Mouse (Mus musculus) mouse embryonic stem cell (cell line): ENCODE measurements around the gene Lactbl1.

Experiments
- in situ Hi-C, 2 experiments: fragments of 300-500 bp; cut with MboI; formaldehyde crosslinking; loops; 1 replicate in 1 of 2; 3 replicates in 1 of 2; pipeline ENCODE4 v1.14.3; 2019 to 2020; ENCODE audit warnings: low sequenced_read_pairs in 2 of 2, low pct_unique_long_range_greater_than_20kb in 1 of 2, mixed read lengths in 1 of 2; ENCODE audit not compliant: unreplicated experiment in 1 of 2

The Lactbl1 gene

GRCm38 (mm10) chr4:136622388-136622787 is at the start of gene Lactbl1:
TSS of gene Lactbl1 (plus strand) at chr4:136622621.
- in situ Hi-C loops: loop anchor here (10.0 to 25.0 kb wide), 2 partner anchors 238 to 385 kb away; partner anchors contain the start of gene Tcea3 (in 1 of the 2)

GRCm38 (mm10) chr4:136581885-136582284 is 40.5 kb upstream of the Lactbl1 start:
- in situ Hi-C loops: no loop called here

GRCm38 (mm10) chr4:136587221-136587827 is 35.1 kb upstream of the Lactbl1 start:
- in situ Hi-C loops: no loop called here

- in situ Hi-C loops: no loop called here
These were observed 34.4 kb upstream of the Lactbl1 start for GRCm38 (mm10) chr4:136588003-136588402.

- in situ Hi-C loops: no loop called here
These were observed 30.3 kb upstream of the Lactbl1 start for GRCm38 (mm10) chr4:136592111-136592510.

- in situ Hi-C loops: no loop called here
These were observed 28.4 kb upstream of the Lactbl1 start for GRCm38 (mm10) chr4:136594006-136594405.

GRCm38 (mm10) chr4:136595221-136595620 is 27.2 kb upstream of the Lactbl1 start:
- in situ Hi-C loops: no loop called here

GRCm38 (mm10) chr4:136598268-136598876 is 24.0 kb upstream of the Lactbl1 start:
- in situ Hi-C loops: no loop called here

- in situ Hi-C loops: loop anchor here in 1 of 2 experiments (25.0 kb wide), 1 partner anchor 363 kb away; the partner anchor contains the start of gene Tcea3
These were observed 22.6 kb upstream of the Lactbl1 start for GRCm38 (mm10) chr4:136599869-136600268.

GRCm38 (mm10) chr4:136600536-136600935 is 21.9 kb upstream of the Lactbl1 start:
- in situ Hi-C loops: loop anchor here in 1 of 2 experiments (25.0 kb wide), 1 partner anchor 363 kb away; the partner anchor contains the start of gene Tcea3

GRCm38 (mm10) chr4:136601476-136601875 is 20.9 kb upstream of the Lactbl1 start:
- in situ Hi-C loops: loop anchor here in 1 of 2 experiments (25.0 kb wide), 1 partner anchor 364 kb away; the partner anchor contains the start of gene Tcea3

- in situ Hi-C loops: loop anchor here in 1 of 2 experiments (25.0 kb wide), 1 partner anchor 365 kb away; the partner anchor contains the start of gene Tcea3
These were observed 20.3 kb upstream of the Lactbl1 start for GRCm38 (mm10) chr4:136602018-136602554.

- in situ Hi-C loops: loop anchor here in 1 of 2 experiments (25.0 kb wide), 1 partner anchor 365 kb away; the partner anchor contains the start of gene Tcea3
These were observed 19.9 kb upstream of the Lactbl1 start, which contains the start of gene Kdm1a for GRCm38 (mm10) chr4:136602568-136602967. TSS of gene Kdm1a (minus strand) at chr4:136602723.

GRCm38 (mm10) chr4:136605756-136606485 is 16.5 kb upstream of the Lactbl1 start:
- in situ Hi-C loops: loop anchor here in 1 of 2 experiments (25.0 kb wide), 1 partner anchor 369 kb away; the partner anchor contains the start of gene Tcea3

GRCm38 (mm10) chr4:136610387-136610856 is 12.0 kb upstream of the Lactbl1 start, which contains the start of gene Tex46:
TSS of gene Tex46 (plus strand) at chr4:136610437.
- in situ Hi-C loops: loop anchor here in 1 of 2 experiments (25.0 kb wide), 1 partner anchor 373 kb away; the partner anchor contains the start of gene Tcea3

- in situ Hi-C loops: loop anchor here in 1 of 2 experiments (25.0 kb wide), 1 partner anchor 376 kb away; the partner anchor contains the start of gene Tcea3
These were observed 8.8 kb upstream of the Lactbl1 start for GRCm38 (mm10) chr4:136613657-136614056.

GRCm38 (mm10) chr4:136621336-136621735 is 1.1 kb upstream of the Lactbl1 start:
- in situ Hi-C loops: loop anchor here (10.0 to 25.0 kb wide), 2 partner anchors 237 to 384 kb away; partner anchors contain the start of gene Tcea3 (in 1 of the 2)

GRCm38 (mm10) chr4:136621956-136622355 is 465 bp upstream of the Lactbl1 start:
- in situ Hi-C loops: loop anchor here (10.0 to 25.0 kb wide), 2 partner anchors 237 to 385 kb away; partner anchors contain the start of gene Tcea3 (in 1 of the 2)
